Mouse (Mus musculus) kidney, adult 2 months (tissue): ENCODE data around the gene Fbxo28. TPM values are rescaled to one million over a fixed set of nuclear protein-coding genes. Genes with fewer than 3 reads are reported as not detected.

Experiments
- DNase-seq: peaks from one replicate; pipeline ENCODE4 v3.0.0; 2021
- H3K27ac ChIP-seq: fragments of 200-500 bp; 2 replicates; pipeline ENCODE4 v1.5.1; 2012; ENCODE audit warnings: low read depth, low read length, control low read depth, inconsistent platforms; ENCODE audit not compliant: insufficient read depth
- H3K27me3 ChIP-seq: fragments of 200-500 bp; replicated peaks from 2 replicates; pipeline ENCODE4 v1.6.1; 2012; ENCODE audit warnings: mild to moderate bottlenecking, moderate library complexity, low read length, inconsistent platforms; ENCODE audit not compliant: control insufficient read depth, insufficient read depth
- H3K36me3 ChIP-seq: fragments of 200-500 bp; 2 replicates; pipeline ENCODE4 v1.6.1; 2012; ENCODE audit warnings: mild to moderate bottlenecking, moderate library complexity, low read length, inconsistent platforms; ENCODE audit not compliant: control insufficient read depth, insufficient read depth
- H3K4me1 ChIP-seq: fragments of 200-500 bp; 2 replicates; pipeline ENCODE4 v1.6.1; 2011; ENCODE audit warnings: low read length; ENCODE audit not compliant: control insufficient read depth, insufficient read depth
- H3K4me3 ChIP-seq: fragments of 200-500 bp; 2 replicates; pipeline ENCODE4 v1.5.1; 2011; ENCODE audit warnings: mild to moderate bottlenecking, low read depth, low read length, control low read depth; ENCODE audit not compliant: insufficient read depth
- CTCF ChIP-seq: fragments of 200-500 bp; conservative IDR thresholded peaks from 2 replicates; pipeline ENCODE4 v1.5.1; 2011; ENCODE audit warnings: low read depth, mild to moderate bottlenecking, control low read depth, low read length, moderate library complexity, mixed read lengths; ENCODE audit not compliant: insufficient read depth, insufficient read length
- POLR2A ChIP-seq: fragments of 200-500 bp; IDR thresholded peaks from one replicate; pipeline ENCODE4 v1.6.1; 2011; ENCODE audit warnings: low read depth, low read length, control low read depth
- WGBS: fragments of 180-500 bp; shearing (Covaris S2); methylation state at CpG from one replicate; pipeline ENCODE4 v1.1.7; 2018; 5-methylcytosine and 5-hydroxymethylcytosine counted together
- polyA plus RNA-seq: library from polyadenylated mRNA; depleted of rRNA; stranded (reverse); fragments of >200 nt; gene quantifications from 2 replicates; pipeline ENCODE4 v1.2.3, GENCODE M21; 2012; rRNA removed

Fbxo28 gene
- polyA plus RNA-seq, result 9.0 and 11.0 TPM in 2 replicates

GRCm38 (mm10) chr1:182340821-182341781 lies at the start of gene Fbxo28:
Fbxo28 (minus strand) TSS chr1:182341629.
- peaks cover 5% of the 10 kb centered on the region; the same call in 1 of the 2 replicates for H3K4me1 ChIP-seq
- peak; percentile 91 for DNase-seq
- H3K27me3 ChIP-seq, result no peaks in the 10 kb centered on the region
- H3K4me3 ChIP-seq, result peak within 1 kb of the TSS; percentile 75
- under 1% methylated on average over 92 of the region's 93 CpGs for WGBS
- H3K36me3 ChIP-seq, result no peaks in the 10 kb centered on the region
- H3K27ac ChIP-seq, result peak within 1 kb of the TSS; percentile 55
- TF ChIP-seq CTCF (no peak), POLR2A (peak; percentile 39)

- 32% methylated on average over 4 of the region's 4 CpGs for WGBS
- no peak overlapping the region for H3K4me3 ChIP-seq
- no peak for TF ChIP-seq CTCF
- TF ChIP-seq POLR2A, result no peak
- no peaks in the 10 kb centered on the region for H3K36me3 ChIP-seq
- no peak overlapping the region for H3K27ac ChIP-seq
- no peaks in the 10 kb centered on the region for H3K4me1 ChIP-seq
- DNase-seq, result peak; percentile 51
- no peaks in the 10 kb centered on the region for H3K27me3 ChIP-seq
These were observed 47.3 kb upstream of the Fbxo28 start for GRCm38 (mm10) chr1:182388729-182389128.

- Histone ChIP-seq H3K4me3 (no peak overlapping the region), H3K36me3 (no peaks in the 10 kb centered on the region), H3K4me1 (no peaks in the 10 kb centered on the region), H3K27ac (no peak overlapping the region), H3K27me3 (no peaks in the 10 kb centered on the region)
- WGBS, result 88% methylated on average over 8 of the region's 8 CpGs
- no peak for DNase-seq
- TF ChIP-seq CTCF, result no peak
- TF ChIP-seq POLR2A, result no peak
These were observed 45.0 kb upstream of the Fbxo28 start for GRCm38 (mm10) chr1:182386449-182386848.

- no peaks in the 10 kb centered on the region for H3K36me3 ChIP-seq
- no peaks in the 10 kb centered on the region for H3K27me3 ChIP-seq
- no peak overlapping the region for H3K27ac ChIP-seq
- DNase-seq, result no peak
- WGBS, result 78% methylated on average over 9 of the region's 9 CpGs
- no peaks in the 10 kb centered on the region for H3K4me1 ChIP-seq
- TF ChIP-seq CTCF (no peak), POLR2A (no peak)
- H3K4me3 ChIP-seq, result no peak overlapping the region
These were observed 41.7 kb upstream of the Fbxo28 start for GRCm38 (mm10) chr1:182383096-182383495.

- WGBS, result 79% methylated on average over 3 of the region's 3 CpGs
These were observed 39.9 kb upstream of the Fbxo28 start for GRCm38 (mm10) chr1:182381327-182381726.

GRCm38 (mm10) chr1:182380683-182381082 lies 39.3 kb upstream of the Fbxo28 start:
- no peaks in the 10 kb centered on the region for H3K4me1 ChIP-seq
- DNase-seq, result no peak
- WGBS, result 74% methylated on average over 7 of the region's 7 CpGs
- H3K27ac ChIP-seq, result no peak overlapping the region
- no peak overlapping the region for H3K4me3 ChIP-seq
- no peak for TF ChIP-seq POLR2A
- TF ChIP-seq CTCF, result no peak
- H3K36me3 ChIP-seq, result no peaks in the 10 kb centered on the region
- H3K27me3 ChIP-seq, result no peaks in the 10 kb centered on the region

More at GRCm38 (mm10) chr1:182381327-182381726, 39.9 kb upstream of the Fbxo28 start:
- no peak for DNase-seq
- H3K27ac ChIP-seq, result no peak overlapping the region
- no peak overlapping the region for H3K4me3 ChIP-seq
- no peaks in the 10 kb centered on the region for H3K36me3 ChIP-seq
- TF ChIP-seq CTCF (peak; percentile 23; the same call in 1 of the 2 replicates), POLR2A (no peak)
- no peaks in the 10 kb centered on the region for H3K4me1 ChIP-seq
- no peaks in the 10 kb centered on the region for H3K27me3 ChIP-seq

GRCm38 (mm10) chr1:182378876-182379275 lies 37.4 kb upstream of the Fbxo28 start:
- no peaks in the 10 kb centered on the region for H3K4me1 ChIP-seq
- TF ChIP-seq CTCF (no peak), POLR2A (no peak)
- WGBS, result 80% methylated on average over 7 of the region's 7 CpGs
- H3K4me3 ChIP-seq, result no peak overlapping the region
- no peaks in the 10 kb centered on the region for H3K27me3 ChIP-seq
- no peak overlapping the region for H3K27ac ChIP-seq
- H3K36me3 ChIP-seq, result no peaks in the 10 kb centered on the region
- DNase-seq, result no peak
